Mouse (Mus musculus) cerebellum, postnatal 14 days (tissue): ENCODE results near the gene Bpi.

ENCODE experiments used
- DNase-seq, 2 experiments: peaks; one replicate each; pipeline ENCODE4 v3.0.0; 2021; ENCODE audit warnings: mixed read lengths in 2 of 2

Bpi gene

GRCm38 (mm10) chr2:158258005-158258418, at the start of gene Bpi:
Gene Bpi (plus strand): TSS chr2:158258094.
- DNase-seq = no peak

- no peak for DNase-seq
Measured at GRCm38 (mm10) chr2:158209776-158210175, 48.1 kb upstream of the Bpi start.

GRCm38 (mm10) chr2:158210503-158210902, 47.4 kb upstream of the Bpi start:
- peak; percentile 75 to 84 for DNase-seq

- DNase-seq = no peak
Measured at GRCm38 (mm10) chr2:158210958-158211357, 46.9 kb upstream of the Bpi start.

- DNase-seq = peak in 1 of 2 experiments; percentile 50
Measured at GRCm38 (mm10) chr2:158211764-158212471, 46.0 kb upstream of the Bpi start.

GRCm38 (mm10) chr2:158215283-158216117, 42.4 kb upstream of the Bpi start:
- peak; percentile 80 to 93 for DNase-seq

- peak in 1 of 2 experiments; percentile 50 for DNase-seq
Measured at GRCm38 (mm10) chr2:158216510-158216909, 41.4 kb upstream of the Bpi start.

GRCm38 (mm10) chr2:158219562-158219961, 38.3 kb upstream of the Bpi start:
- DNase-seq = no peak

- no peak for DNase-seq
Measured at GRCm38 (mm10) chr2:158221446-158222084, 36.3 kb upstream of the Bpi start.

- DNase-seq = peak; percentile 53 to 59
Measured at GRCm38 (mm10) chr2:158222664-158223063, 35.2 kb upstream of the Bpi start.

GRCm38 (mm10) chr2:158223497-158223896, 34.4 kb upstream of the Bpi start:
- no peak for DNase-seq

GRCm38 (mm10) chr2:158225301-158225700, 32.6 kb upstream of the Bpi start:
- peak; percentile 40 for DNase-seq

- peak; percentile 42 to 59 for DNase-seq
Measured at GRCm38 (mm10) chr2:158228670-158229502, 29.0 kb upstream of the Bpi start, which contains the start of gene D630003M21Rik. Gene D630003M21Rik (minus strand): TSS chr2:158229222.

GRCm38 (mm10) chr2:158229503-158229892, 28.4 kb upstream of the Bpi start:
- DNase-seq = no peak

- no peak for DNase-seq
Measured at GRCm38 (mm10) chr2:158230617-158231016, 27.3 kb upstream of the Bpi start.

- no peak for DNase-seq
Measured at GRCm38 (mm10) chr2:158231071-158231470, 26.8 kb upstream of the Bpi start.

GRCm38 (mm10) chr2:158232414-158232813, 25.5 kb upstream of the Bpi start:
- DNase-seq = no peak

GRCm38 (mm10) chr2:158233106-158233505, 24.8 kb upstream of the Bpi start:
- no peak for DNase-seq

GRCm38 (mm10) chr2:158236698-158237097, 21.2 kb upstream of the Bpi start:
- DNase-seq = peak; percentile 45 to 58

- peak in 1 of 2 experiments; percentile 65 for DNase-seq
Measured at GRCm38 (mm10) chr2:158238101-158238500, 19.8 kb upstream of the Bpi start.

- no peak for DNase-seq
Measured at GRCm38 (mm10) chr2:158241126-158241738, 16.7 kb upstream of the Bpi start.
